Mouse (Mus musculus): ENCODE measurements around the gene Zfp992.
"Not testable (repeated sequence)": the region's sequence is repeated elsewhere in the genome, so short reads cannot be mapped to it uniquely, and the experiment has no call there.

Gene Zfp992

GRCm38 (mm10) chr4:146476260-146476659 lies 27.4 kb downstream of the Zfp992 start:
- DNase-seq: not testable (repeated sequence)

GRCm38 (mm10) chr4:146476959-146477358 lies 28.1 kb downstream of the Zfp992 start:
- DNase-seq: not testable (repeated sequence)

- DNase-seq: not testable (repeated sequence)
These were observed 31.7 kb downstream of the Zfp992 start for GRCm38 (mm10) chr4:146480376-146481096.

DNA sequence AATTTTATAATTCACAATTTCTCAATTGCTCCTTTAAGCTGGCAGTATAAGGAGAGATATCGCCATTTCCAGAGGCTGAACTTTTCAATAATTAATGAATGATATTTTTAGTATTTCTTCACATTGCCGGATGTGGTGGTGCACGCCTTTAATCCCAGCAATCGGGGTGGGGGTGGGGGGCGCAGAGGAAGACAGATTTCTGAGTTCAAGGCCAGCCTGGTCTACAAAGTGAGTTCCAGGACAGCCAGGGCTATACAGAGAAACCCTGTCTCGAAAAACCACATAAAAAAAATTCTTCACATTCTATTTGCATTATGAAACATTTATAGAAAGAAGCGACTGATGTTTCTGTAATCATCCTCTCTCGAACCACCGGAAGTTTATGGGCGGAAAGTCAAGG lies 33.7 kb downstream of the Zfp992 start:
- DNase-seq: not testable (repeated sequence)

DNA sequence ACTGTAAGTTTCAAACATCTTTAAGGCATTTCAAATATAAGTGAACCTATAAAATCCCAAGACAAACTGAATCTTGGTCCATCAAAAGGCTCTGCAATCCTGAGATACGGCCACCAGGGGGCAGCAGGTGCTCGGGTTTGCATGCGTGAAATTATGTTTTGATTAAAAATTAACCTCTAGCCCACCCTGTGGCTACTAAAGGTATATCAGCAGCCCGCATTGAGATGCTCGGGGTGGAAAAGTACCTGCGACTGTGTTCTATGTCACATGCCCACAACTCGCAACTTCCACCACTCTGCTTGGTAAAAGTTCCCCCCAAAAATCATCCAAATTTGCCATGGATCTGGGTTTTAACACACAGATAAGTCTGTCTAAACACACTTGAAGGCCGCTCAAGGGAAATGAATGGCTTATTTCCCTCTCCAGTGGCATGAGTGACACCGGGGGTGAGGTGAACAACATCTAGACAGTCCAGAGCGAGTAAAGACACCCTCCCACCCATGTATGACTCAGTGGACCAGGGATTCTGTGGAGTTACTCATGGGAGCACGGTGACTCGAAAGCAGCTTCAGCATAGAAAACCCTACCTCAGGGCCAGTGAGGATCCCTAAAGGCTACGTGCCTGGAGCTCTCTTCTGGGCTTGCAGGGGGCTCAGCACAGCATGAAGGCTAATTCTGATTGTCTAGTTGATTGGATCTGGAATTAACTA lies 34.9 kb downstream of the Zfp992 start:
- DNase-seq: not testable (repeated sequence)

GRCm38 (mm10) chr4:146484676-146485075 lies 35.9 kb downstream of the Zfp992 start:
- DNase-seq: not testable (repeated sequence)

DNA sequence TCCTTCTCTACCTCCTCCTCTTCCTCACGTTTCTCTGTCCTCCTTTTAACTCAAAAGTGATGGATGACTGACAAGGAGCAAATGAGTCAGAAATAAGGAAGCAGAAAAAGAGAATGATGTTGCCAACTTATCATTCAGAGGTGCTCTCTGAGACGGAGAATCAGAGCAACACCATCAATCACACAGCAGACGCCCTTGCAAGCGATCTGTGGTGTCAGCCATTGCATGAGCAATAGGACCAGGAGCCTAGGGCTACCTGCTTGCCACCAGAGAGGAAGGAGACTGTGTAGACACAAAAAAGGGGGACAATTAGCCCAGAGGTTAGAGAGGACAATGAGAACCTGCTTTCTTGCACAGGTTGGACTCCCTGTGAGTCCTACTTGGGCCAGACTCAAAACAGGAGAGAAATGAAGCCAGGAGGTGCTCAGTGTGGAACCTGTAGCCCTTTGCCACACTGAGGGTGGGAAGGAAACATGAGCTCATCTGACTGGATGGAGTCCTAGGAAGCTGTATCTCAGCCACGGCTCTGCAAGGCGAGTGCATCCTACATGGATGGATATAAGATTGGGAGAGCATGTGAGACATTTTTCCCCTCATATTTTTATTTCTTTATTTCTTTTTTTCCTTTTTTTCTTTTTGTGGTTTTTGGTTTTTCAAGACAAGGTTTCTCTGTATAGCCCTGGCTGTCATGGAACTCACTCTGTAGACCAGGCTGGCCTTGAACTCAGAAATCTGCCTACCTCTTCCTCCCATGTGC lies 36.5 kb downstream of the Zfp992 start:
- DNase-seq: not testable (repeated sequence)

DNA sequence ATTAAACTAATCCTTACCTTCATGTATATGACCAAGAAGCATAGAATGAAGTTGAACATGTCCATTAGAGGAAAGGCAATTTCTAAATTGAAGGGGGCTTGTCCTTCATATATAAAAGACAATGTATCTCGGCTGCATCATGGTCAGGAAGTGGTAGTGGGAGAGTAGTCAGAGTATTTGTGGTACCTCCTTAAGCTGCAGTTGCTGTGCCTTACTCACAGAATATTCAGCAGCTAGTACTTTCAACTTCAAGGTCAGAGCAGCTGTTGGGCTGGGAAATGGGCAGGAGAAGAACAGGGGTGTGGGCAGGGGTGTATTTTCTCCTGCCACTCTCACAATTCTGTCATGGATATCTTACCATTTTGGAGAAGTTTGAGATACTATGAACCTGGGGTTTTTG lies 37.9 kb downstream of the Zfp992 start:
- DNase-seq: not testable (repeated sequence)

DNA sequence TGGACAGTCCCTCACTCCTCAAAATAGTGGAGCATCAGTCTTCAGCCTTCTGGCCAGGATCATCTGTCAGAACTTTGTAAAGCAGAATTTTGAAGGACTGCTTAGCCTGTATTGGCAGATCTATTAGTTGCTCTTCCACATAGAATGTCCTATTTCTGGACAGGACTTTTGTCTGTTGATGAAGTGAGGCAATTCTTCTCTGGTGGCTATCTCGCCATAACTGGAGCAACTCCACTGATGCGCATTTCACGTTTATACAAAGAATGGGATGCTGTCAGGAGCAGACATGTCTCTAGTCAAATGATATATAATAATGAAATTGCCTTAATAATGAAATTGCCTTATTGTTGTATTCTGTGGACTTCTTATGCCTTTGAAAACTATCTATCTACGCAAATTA lies 40.4 kb downstream of the Zfp992 start:
- DNase-seq: not testable (repeated sequence)

DNA sequence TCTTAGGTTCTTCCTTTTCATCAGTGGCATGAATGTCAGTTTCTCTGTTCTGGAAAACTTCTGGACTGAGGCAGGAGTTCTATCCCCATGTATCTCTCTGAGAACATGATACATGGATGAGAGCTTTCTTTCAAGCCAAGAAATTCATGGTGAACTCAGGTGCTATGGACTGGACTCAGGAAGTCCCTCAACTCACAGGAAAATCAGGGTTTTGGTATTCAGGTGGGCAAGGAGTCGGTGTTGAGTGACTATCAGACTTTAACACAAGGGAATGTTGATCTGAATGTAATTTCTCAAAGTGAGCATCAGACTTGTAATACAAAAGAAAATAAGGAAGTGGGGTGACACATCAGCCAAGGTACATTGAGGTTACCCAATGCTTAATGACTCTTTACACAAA lies 43.2 kb downstream of the Zfp992 start:
- DNase-seq: not testable (repeated sequence)

DNA sequence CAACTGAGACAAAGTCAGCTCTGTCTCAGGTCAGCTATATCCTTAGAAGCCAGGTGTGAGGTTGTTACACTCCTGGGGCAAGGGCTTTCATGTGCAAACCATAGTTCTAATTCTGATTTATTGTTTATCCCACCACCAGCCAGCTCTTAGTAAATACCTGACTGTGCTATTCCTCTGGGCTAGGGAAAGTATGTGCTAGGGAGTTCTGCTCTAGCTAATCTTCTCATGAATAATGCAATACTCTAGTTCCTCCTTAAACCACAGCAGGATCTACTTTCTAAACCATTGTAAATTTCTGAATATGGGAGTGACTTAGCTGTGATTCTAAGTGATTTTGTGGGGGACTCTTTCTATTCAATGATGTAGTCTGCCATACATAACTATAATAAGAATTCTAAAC lies 43.6 kb downstream of the Zfp992 start:
- no peak for DNase-seq

DNA sequence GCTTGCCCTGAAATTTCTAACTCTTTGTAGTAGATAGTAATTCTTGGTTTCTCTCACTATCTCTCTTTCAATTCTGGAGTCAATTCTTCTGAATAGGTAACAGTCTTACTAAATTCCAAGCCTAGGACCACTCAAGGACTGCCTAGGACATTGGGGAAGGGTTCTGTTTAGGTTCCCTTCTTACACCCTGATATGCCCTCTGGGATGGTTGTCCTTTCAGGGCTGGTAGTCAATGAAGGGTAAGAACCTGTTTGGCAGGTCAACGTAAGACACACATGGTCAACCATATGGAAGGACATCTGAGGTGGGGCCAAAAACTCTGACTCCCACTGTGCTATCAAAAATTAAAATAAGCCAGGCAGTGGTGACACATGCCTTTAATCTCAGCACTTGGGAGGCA lies 44.0 kb downstream of the Zfp992 start:
- DNase-seq: no peak

- DNase-seq: not testable (repeated sequence)
These were observed 44.6 kb downstream of the Zfp992 start for GRCm38 (mm10) chr4:146493319-146493907.

DNA sequence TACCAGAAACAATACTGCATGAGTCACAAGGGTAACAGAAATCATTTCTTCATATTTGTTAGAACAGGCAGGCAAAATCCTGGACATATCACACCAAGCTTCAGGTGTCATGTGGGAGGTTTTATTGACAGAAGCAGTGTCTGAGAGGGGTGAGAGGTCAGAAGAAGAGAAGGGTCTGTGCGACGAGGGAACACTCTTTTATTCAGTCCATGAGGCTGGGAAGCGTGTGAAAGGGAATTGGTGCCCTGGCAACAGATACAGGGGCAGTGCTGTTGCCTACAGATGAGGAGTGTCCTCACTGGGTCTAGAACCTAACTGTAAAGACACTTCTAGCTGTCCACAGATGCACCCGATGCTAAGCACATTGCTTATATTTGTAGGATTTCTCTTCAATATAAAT lies 46.2 kb downstream of the Zfp992 start:
- DNase-seq: no peak

GRCm38 (mm10) chr4:146497695-146498275 lies 49.0 kb downstream of the Zfp992 start:
- not testable (repeated sequence) for DNase-seq

- not testable (repeated sequence) for DNase-seq
These were observed 52.9 kb downstream of the Zfp992 start, which contains the start of gene Zfp981 for GRCm38 (mm10) chr4:146501727-146502126. TSS of gene Zfp981 (plus strand) at chr4:146502027.

DNA sequence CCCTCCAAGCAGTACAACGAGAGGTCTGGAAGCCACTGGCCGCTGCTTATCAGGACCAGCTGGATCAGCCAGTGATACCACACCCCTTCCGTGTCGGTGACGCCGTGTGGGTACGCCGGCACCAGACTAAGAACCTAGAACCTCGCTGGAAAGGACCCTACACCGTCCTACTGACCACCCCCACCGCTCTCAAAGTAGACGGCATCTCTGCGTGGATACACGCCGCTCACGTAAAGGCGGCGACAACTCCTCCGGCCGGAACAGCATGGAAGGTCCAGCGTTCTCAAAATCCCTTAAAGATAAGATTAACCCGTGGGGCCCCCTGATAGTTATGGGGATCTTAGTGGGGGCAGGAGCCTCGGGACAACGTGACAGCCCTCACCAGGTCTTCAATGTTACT lies 60.2 kb downstream of the Zfp992 start:
- DNase-seq: not testable (repeated sequence)

GRCm38 (mm10) chr4:146511871-146512270 lies 63.0 kb downstream of the Zfp992 start:
- not testable (repeated sequence) for DNase-seq

- no peak for DNase-seq
These were observed 67.7 kb downstream of the Zfp992 start for GRCm38 (mm10) chr4:146516474-146516873.

DNA sequence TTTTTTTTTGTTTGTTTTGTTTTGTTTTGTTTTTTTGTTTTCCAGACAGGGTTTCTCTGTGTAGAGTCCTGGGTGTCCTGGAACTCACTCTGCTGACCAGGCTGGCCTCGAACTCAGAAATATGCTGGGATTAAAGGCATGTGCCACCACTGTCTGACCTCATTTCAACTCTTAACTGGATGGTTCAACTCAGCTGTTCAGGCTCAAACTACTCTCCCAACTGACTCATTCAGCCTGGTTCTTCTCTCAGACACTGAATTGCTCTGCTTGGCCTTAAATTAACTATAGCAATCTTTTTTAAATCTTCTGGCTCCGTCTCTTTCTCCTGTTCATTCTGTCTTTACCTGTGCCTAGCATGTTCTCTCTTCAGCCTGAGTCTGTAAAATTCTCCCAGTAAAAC lies 68.3 kb downstream of the Zfp992 start:
- DNase-seq: not testable (repeated sequence)
